Mouse (Mus musculus) frontal cortex, postnatal 36 days (tissue): ENCODE results near the gene Adam12.
A peak's percentile ranks its signal among the peaks of the same experiment; 100 is the strongest.

ENCODE experiments used
- DNase-seq, 2 experiments: peaks; one replicate each; pipeline ENCODE4 v3.0.0; 2022; ENCODE audit warnings: low spot score in 2 of 2

Adam12 gene

GRCm38 (mm10) chr7:134224741-134225612 is 7.0 kb downstream of the Adam12 start:
- DNase-seq = peak; percentile 35 to 47

DNA sequence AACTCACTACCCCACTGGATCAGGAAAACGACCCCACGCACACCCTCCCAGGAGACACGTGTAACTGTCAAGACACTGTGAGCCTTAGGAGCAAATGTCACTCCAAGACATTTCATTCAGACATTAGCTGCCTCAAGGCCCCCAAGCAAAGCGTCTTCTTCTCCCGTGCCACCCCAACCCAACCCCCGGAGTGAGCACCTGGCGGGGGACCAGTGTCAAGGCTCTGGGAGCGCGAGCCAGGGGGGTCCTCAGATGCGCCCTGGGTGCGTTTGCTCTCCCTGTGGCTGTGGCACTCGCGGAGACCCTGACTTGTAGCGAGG is 7.6 kb downstream of the Adam12 start:
- no peak for DNase-seq

DNA sequence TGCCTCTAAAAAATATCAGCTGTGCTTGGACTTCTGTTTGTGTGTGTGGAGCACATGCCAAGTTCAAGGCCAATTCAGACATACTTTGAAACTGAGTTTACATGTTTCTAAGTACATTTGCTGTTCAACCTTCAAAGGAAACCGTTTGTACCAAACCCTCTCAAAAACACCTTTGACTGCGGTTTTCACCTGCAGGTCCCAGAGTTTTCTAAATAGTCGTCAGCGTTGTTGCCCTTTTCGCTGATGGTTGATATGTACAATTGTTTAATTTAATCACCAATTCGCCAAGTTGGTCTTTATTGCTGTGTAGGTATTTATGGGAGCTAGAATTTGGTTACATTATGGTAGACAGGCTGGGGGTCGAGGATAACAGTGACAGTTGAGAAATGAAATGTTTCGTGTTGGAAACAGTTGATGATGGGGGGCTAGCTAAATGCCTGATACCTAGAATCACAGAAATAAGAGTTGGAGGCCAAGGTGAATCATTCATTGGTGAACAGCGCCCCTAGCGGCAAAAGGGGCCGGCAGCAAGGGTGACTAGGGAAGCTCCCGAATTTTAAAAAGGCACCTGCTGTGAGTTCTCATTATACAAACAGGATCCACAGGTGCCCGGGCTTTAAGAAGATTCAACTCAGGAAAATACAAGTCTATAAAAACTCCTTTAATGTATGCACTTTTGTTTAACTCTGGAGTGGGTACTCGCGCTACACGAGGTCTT is 8.3 kb downstream of the Adam12 start:
- peak; percentile 87 to 90 for DNase-seq

GRCm38 (mm10) chr7:134207956-134208355 is 24.0 kb downstream of the Adam12 start:
- peak; percentile 60 to 64 for DNase-seq

DNA sequence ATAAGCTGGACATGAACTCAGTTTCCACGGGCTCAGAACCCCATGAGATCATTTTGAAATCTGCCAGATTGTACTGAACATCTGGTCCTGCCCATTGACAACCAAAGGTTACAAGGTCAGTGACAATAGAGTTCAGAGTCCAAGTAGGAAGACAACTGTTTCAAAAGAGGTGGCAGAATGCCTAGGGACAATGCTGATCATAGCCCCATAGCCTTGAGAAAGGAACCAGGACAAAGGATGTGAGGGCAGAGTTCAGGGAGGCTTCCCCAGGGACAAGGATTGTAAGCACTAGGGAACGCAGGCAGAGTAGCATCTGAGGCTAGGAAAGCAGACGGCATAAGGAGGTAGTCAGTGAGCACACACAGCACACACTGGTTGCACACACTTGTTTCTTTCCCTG is 38.9 kb downstream of the Adam12 start:
- DNase-seq = no peak

DNA sequence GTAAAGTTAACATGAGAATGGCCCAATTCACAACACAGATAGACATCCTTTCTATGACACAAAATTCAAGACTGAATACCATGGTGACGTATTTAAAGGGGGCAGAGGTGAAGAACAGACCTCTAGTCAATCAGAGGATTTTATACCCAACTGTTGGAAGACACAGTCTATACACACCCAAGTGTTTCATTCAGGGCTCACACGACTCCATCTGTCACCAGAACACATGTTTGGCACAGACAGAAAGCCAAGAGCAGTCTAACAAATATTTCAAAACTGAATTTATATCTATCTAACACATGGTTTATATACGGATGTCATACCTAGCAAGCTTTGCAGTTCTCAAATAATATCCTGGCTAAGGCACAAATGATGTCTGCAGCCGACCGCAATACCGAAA is 41.8 kb downstream of the Adam12 start:
- DNase-seq = peak in 1 of 2 experiments; percentile 41

DNA sequence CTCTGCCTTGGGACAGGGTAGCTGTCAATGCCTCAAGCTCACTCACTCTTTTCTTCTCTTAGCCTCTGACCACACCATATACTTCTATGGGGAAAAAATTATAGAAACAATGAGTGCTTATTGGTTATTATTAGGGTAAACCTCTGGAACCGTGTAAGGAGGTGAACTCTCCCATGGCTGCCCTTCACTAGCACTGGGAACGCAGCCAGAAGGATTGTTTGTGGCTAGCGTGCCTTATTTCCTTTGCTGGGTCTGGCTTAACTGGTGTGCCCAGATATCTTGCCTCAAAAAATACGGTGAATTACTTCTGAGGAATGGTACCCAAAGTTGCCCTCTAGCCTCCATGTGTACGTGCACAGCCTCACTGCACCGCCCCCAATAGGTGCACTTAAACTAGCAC is 43.4 kb downstream of the Adam12 start:
- DNase-seq = no peak

- no peak for DNase-seq
Observed at GRCm38 (mm10) chr7:134187946-134188345, 44.0 kb downstream of the Adam12 start.

GRCm38 (mm10) chr7:134186497-134186896 is 45.4 kb downstream of the Adam12 start:
- no peak for DNase-seq

DNA sequence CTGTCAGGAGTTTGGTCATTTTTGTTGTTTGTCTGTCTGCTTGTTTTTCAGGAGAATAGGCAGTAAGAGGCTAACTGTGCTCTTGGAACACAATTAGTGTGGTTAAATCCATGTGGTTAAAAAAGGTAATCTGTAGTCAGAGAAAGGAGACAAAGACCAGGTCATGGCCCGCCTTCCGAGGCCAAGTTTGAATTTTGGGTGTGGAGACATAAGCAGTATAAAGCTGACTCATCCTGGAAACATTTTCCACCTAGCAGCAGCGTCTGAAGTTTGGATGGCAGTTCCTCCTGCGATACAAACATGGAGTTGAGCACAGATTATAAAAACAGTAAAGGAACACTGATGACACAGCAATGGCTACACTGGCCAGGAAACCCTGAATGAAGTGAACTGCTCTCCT is 46.2 kb downstream of the Adam12 start:
- DNase-seq = no peak

- DNase-seq = no peak
Observed at GRCm38 (mm10) chr7:134181717-134182116, 50.2 kb downstream of the Adam12 start.

DNA sequence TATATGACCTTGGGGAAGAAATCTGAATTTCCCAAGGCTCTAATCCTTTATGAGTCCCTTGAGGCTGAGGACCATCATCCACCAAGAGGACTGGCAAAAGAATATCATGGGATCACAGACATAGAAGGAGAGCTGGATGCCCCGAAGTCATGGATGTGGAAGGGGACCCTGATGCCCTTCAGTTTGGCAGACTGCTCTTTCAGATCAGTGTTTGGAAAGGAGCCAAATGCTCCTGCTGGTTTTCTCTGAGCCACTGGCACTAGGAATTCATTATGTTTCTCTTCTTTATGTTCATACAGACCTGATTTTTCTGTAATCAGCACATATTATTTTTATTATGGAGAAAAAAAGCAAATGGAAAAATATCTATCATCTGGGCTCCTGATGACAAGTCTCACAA is 50.9 kb downstream of the Adam12 start:
- no peak for DNase-seq

- DNase-seq = no peak
Observed at GRCm38 (mm10) chr7:134177051-134177450, 54.9 kb downstream of the Adam12 start.

DNA sequence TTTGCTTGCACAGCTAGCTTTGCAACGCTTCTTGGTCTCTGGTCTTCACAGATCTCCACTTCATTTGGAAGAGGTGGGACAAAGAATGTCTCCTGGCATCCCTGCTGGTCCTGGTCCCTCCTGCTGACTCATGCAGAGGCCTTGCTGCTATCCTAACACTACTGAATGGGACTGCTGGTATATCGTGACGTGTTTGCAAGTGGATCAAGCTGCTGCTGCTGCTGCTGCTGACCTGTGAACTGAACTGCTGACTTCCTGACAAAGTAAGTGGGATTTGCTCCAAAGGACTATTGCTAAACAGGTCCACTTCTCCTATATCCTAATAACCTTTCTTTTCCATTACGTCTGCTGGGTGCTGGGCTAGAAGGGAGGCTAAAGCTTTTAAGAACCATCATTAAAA is 56.7 kb downstream of the Adam12 start:
- no peak for DNase-seq

- no peak for DNase-seq
Observed at GRCm38 (mm10) chr7:134173442-134174090, 58.4 kb downstream of the Adam12 start.

DNA sequence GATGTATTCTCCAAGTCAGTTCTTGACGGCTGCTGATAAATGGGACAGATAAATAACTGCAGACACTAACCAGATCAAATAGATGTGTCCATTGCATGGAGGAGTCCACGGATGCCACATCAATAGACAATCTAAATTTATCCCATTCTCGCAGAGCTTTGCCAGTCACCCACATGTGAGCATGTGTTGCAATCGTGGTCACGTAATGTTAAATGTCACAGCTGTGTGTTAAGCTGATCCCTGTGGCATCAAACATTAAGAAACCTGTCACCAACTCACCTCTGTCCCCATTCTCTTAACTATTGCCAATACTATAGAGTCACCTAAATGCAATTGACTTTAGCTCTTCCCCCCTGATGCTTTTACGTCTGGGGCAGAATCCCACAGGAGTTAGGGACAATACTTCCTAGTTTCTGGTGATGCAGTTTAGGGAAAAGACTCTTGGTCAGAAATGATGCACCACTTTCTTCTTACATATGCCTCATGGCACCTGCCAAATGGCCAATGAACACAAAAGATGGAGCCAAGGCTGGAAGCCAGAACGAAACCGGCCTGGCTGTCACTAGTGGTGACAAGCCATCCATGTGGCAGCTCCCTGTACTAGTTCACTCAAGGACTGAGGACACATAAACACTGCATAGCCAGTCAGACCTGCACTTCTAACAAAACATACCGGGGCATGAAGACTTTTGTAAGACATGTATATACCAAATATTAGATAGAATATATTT is 61.6 kb downstream of the Adam12 start:
- DNase-seq = no peak

DNA sequence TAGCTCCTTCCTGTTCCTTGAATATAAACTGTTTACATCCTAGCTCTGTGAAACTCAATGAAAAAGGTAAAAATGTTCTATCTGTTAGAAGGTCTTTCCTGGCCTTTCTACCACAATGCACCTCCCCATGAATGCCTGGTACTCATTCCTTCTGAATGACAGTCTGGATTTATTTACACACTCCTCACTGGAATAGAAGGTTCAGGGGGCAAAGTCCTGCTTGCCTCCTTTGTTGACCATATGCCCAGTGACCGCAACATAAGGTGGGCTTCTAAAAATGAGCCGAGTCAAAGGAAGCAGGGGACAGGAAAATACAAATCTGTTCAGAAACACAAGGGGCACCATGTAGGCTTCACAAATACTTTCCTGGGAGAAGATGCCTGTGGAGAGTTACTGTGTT is 62.2 kb downstream of the Adam12 start:
- no peak for DNase-seq

DNA sequence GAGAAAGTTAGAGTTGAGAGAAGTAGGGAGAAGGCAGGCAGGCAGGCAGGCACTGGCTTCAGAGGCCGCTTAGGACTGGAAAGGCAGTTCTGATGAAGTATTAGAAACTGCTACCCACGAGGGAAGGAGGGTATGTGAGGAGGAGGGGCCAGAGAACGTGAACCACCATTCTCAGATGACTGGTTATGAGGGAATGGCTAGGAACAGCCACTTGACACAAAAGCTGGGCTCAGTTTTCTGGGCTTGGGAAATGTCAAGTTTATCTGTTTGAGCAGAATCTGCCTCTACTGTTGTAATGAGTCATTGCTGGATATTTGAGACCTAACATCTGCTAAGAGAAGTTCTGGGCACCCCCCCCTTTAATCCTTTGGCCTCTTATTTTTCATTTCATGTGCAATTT is 64.4 kb downstream of the Adam12 start:
- DNase-seq = no peak

- no peak for DNase-seq
Observed at GRCm38 (mm10) chr7:134163751-134164150, 68.2 kb downstream of the Adam12 start.

GRCm38 (mm10) chr7:134162886-134163285 is 69.1 kb downstream of the Adam12 start:
- no peak for DNase-seq

DNA sequence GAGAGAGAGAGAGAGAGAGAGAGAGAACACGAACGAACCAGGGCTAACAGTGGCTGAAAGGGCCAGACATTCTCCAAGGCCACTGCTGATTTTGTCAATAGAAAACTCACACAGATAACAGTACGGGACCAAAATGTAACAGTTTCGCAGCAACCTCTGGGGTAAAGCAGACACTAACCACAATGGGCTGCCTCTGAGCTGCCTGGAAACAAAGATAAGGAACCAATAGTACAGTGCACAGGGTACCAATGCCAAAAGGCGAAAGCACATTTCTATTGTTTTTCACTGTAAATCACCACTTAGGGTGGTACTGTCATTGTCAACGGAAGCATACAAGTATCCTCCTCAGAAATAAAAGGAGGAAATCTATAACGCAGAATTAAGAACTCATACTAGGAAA is 72.3 kb downstream of the Adam12 start:
- DNase-seq = no peak

DNA sequence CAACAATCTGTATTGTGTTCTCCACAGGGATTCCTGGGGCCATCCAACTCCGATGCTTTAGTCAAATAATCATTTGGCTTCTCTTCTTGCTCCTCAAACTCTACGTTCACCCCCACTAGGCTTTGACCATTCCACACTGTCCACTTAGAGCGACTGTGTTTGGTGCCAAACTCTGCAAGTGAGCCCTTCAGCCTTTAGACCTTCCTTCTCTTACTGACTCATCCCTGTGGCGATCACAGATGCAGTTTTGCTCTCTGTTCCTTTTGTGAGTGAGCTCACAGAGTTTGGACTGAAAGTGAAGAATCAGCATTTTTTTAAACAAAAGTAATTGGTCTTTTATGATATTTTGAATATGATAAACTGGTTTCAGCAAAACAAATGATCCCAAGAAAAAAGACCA is 80.6 kb downstream of the Adam12 start:
- no peak for DNase-seq
